Mouse (Mus musculus) right cerebral cortex, postnatal 14 days (tissue): ENCODE measurements around the gene Cyren.

Source experiments
- DNase-seq: peaks from one replicate; pipeline ENCODE4 v3.0.0; 2022

Cyren gene

DNA sequence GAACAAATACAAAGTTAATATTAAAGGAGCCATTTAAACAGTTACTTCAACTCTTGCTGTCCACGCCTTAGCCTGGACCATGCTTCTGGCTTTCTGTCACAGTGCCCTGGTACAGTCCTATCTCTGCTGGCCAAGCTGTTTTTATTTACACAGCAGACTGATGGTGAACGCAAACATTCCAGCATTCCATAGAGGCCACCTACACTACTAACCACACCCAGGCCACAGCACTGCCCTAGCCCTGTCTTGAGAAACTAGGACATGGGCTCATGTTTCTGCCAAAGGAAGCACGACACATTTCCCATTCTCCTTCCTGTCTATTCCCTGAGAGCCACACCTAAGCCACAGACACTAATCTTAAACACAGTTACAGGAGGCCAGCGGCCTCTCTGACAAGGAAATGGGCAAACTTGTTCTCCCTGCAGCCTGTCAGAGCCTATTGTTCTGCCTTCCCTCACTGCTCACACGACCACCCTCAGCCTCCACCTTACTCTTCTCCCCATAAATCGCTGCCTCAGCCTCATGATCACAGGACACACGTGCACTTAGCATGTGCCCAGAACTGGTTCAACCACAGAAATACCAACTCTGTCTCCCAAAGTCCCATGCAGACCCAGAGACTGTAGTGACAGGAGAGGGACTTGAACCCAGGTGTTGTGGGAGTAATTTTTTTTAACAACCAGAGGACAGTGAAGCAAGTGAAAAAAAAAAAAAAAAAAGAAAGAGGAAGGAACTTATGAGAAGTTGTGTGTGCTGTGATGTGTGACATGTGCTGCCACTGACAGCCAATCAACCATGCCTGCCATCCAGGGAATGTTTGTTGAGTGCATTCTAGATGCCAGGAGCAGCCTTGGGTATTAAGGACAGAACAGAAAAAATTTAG is 11.9 kb downstream of the Cyren start:
- no peak for DNase-seq

DNA sequence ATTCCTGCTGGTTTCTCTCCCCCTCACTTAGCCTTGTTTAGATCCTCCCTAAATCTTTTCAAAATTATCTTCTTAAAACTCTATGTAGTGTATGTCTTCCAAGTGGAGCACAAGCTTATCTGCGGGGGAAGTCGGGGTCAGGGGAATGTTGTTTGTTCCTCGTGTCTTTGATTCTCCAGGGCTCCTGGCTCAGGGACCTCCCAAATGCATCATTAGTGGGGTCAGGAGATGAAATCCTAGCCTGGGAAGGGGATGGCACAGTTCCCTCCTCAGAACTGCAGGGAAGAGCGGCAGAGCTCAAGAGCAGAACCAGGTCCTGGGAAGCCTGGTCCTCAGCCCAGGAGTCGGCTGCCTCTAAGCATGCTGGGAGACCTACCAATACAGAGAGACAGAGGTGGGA is 12.6 kb downstream of the Cyren start:
- DNase-seq = no peak

DNA sequence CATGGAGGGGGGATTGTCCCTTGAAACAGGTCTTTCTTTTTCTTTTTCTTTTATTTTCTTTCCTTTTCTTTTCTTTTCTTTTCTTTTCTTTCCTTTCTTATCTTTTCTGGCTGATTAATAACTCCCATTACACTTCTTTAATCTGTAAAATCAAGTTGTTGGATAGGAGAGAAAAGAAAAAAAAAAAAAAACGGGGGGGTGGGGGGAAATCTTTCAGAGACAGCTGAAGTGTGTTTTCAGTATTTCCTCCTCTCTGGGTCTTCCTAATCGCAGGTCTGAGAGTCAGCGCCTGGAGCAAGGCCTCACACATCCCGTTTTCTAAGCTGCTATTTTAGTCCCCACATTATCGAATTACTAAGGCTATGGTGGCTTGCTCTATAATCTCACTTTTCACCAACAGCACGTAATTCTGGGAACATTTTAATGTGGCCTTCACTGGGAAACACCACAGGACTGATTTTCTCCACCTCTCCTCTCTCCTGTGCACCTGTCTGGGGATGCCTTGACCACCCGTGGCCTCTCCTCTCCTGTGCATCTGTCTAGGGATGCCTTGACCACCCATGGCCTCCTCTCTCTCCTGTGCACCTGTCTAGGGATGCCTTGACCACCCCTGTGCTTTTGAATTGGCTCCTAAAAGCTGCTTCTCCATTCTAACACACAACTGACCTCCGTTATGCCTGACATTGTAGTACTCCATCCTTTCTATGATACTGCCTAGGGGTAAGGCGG is 13.9 kb downstream of the Cyren start:
- no peak for DNase-seq

DNA sequence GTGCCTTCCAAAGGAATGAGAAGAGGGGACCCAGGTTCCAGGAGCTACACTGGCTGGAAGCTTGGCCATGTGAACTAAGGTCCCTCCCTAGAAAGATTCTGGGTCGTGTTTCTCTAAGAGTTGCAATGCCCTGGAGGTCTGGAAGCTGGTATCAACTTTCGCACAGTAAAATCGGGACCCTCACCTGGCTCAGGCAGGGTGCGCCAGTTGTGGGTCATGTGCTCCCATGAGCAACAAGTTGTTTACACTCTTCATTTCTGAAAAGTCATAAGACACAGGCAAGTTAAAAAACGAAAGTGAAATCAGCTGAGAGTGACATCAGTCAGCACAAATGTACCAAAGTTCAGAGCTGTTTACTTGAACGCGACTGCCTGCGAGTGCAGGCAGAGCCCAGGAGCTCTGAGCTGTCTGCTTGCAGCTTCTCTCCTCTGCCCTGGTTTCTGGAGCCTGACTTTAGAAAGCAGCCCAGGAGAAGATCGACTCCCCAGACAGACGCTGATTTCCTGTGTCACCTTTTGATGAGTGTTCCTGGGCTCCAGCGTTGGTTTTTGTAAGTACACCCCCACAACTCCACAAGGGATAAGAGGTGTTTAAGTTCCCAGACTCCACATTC is 15.0 kb downstream of the Cyren start, which contains the start of gene Tmem140:
Gene Tmem140, plus strand, starts transcription at position 356 of the 613 bp plus-strand sequence.
- DNase-seq = no peak

DNA sequence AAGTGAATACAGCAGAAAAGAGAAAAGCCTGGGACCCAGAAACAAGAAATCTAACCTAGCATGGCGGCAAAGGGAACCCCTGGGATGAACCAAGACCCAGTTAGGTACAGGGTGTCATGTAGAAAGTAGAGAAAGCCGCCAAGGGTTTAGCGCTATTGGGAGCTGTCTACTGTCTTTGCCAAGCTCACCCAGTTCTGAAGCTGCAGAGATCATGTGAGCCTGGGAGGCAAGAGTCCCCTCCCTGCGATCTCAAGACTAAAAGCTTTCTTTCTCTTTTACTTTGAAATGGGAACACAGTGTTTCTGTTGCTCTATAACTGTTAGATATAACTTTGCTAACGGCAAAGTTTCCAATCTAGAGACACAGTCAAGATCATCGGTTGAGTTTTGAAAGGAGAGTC is 15.5 kb downstream of the Cyren start:
- DNase-seq = no peak

DNA sequence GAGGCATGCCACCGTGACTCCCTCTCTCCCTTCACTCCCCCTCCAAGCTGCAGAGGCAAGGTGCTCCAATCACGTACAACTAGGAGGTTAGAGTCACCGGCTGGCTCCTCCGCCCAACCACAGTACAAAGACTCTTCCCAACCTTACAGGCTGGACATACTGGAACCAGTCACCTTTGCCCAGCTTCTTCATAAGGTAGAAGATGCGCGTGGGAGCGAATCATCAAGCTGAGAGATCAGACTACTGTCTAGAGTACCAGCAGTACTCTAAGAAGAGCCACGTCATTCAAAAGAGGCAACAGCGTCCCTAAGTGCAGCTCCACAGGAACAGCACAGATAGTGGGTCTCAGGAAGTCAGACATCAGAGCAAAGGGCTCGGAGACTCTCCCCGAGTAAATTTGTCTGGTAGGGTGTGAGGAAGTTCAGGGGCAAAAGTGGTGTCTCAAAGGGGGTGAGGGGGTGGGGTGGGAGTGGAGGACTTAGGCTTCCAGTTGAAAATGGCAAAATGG is 16.3 kb downstream of the Cyren start:
- DNase-seq = no peak

DNA sequence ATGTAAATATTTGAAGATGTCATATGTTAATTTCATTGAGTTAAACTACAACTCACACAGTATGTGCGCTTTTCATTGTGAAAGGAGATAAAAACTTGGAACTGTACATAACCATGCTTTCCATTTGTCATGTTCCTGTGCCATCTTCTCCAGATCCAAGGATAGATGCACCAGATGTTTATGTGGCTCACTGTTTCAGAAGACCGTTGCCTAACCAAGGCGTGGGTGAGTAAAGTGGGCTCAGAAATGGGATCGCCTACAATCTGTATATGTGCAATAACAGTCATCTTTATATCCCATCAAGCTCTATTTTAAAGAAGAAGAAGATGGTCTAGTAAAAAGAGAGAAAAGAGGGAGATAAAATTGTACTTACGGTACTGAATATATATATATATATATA is 45.5 kb downstream of the Cyren start:
- DNase-seq = no peak

DNA sequence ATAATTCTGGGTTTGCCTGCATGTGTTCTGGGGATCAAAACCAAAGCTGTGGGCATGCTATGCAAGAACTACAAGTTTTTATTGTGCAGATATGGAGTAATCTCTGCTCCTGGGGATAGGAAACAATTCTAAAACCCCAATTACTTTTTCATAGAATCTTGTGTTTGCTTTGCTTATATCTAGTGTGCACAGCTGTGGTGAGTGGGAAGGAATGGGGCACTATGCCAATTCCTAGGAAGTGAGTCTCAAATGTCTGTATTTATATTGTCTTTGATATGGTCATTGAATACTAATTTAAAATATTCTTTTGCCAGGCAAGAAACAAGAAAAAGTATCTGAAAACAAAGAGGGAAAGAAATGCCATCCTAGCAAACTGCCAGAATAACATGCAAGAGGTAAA is 53.5 kb downstream of the Cyren start:
- DNase-seq = no peak
